Mouse (Mus musculus): ENCODE results near the gene Lamc1.

GRCm38 (mm10) chr1:153321404-153321803, 11.2 kb downstream of the Lamc1 start:
- TF ChIP-seq CTCF (IDR thresholded peaks at IDR 0.05; ENCODE audit: control insufficient read depth, insufficient read depth, insufficient replicate concordance, low read depth, low read length) (no peak), POLR2A (IDR thresholded peaks at IDR 0.05; ENCODE audit: control insufficient read depth, low read depth, low read length) (no peak)

All from testis, adult 2 months (tissue).